Mouse (Mus musculus): ENCODE measurements around the gene Tspoap1.
A peak's percentile ranks its signal among the peaks of the same experiment; 100 is the strongest.

Gene Tspoap1

DNA sequence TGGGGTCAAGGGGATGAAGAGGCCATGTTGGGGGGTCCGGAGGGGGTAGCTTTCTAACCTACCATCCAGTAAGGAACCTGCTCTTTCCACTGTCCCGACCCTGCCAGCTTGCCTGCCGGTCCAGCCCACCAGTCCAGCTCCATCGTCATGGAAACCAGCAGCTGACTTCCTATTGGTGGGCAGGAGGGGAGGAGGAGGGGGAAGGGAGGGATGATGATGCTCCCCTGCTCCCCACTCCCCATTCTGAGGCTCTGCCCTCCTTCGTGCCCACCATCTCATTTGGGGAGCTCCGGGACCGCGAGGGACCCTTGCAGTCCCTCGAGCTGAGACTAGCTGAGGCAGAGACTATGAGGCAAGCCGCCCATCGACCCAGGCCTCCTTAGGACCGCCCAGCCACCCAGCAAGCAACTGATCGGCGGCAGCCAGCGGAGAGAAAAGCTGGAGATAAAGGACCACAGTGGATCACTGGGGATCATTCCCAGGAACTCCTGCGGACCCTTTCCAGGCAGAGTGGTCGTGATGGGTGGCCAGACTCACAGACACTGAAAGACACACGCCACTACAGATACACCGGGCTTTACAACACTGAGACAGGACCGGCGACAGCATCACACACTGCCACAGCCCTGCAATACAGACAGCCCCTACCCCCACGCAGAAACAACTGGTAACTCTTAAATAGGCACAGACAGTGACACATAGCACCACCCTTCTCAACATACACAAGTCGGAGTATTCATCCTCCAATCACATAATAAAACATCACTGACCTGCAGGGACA, at the start of gene Tspoap1:
TSS of gene Tspoap1 (plus strand) at position 241 of the 781 bp plus-strand sequence.
- DNase-seq: peak; percentile 55

DNA sequence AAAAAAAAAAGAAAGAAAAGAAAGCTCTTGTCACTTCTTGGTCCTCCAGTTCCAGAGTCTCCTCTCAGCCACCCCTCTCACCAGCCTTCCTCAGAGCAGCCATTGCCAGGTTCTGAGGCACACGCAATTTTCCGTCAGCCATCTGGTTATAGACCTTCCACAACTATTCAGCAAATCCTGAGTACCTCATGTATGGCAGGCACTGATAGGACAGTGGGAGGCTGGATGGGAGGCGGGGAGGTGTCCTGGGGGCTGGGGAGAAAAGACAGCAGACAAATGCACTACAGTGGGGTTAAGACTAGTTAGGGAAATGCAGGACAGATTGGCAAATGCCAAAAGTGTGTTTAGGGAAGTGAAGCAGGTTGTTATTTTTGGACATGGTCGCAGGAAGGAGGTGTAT, 48.2 kb upstream of the Tspoap1 start:
- DNase-seq: no peak

DNA sequence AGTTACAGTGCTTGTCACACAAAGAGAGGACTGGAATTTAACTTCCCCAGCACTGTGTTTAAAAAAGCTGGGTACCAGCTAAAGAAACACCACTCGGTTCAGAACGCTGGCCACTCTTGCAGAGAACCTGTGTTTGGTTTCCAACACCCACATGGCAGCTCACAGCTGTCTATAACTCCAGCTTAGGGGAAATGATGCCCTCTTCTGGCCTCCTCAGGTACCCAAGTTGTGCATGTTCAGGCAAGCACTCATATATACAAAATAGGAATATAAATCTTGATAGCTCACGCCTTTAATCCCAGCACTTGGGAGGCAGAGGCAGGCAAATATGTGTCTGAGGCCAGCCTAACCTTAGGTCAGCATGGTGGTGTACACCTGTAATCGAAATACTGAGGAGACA, 44.3 kb upstream of the Tspoap1 start:
- no peak for DNase-seq

DNA sequence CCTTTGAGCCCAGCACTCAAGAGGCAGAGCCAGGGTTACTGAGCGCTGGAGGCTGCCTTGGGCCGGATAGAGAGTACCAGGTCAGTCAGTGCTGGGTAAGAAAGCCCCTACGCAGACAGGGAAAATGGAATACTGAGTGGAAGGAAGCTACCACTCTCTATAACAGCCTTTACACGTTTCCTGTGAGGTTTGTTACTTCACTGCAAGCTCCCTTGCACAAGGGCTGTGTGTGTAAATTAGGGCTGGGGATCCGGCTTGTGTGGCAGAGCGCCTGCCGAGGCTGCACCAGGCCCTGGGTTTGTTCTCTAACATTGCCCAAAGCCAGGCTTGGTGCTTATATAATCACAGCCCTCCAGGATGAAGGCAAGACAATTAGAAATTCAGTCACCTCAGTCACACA, 40.8 kb upstream of the Tspoap1 start:
- no peak for DNase-seq

DNA sequence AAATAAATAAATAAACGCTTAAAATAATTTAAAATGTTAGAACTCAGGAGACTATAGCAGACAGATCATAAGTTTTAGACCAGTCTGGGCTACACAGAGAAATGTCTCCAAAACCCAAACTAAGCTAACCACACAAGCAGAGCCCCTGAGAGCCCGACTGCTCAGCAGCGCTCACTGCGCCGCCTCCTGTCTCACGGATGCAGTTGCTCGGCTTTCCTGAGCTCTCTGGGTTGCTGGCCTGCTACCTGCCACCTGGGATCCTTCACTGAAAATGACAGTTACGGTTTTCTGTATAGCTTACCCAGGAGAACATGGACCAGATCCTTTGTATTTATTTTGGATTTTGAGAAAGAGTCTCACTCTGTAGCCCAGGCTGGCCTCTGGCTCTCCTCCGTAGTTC, 40.0 kb upstream of the Tspoap1 start:
- no peak for DNase-seq

DNA sequence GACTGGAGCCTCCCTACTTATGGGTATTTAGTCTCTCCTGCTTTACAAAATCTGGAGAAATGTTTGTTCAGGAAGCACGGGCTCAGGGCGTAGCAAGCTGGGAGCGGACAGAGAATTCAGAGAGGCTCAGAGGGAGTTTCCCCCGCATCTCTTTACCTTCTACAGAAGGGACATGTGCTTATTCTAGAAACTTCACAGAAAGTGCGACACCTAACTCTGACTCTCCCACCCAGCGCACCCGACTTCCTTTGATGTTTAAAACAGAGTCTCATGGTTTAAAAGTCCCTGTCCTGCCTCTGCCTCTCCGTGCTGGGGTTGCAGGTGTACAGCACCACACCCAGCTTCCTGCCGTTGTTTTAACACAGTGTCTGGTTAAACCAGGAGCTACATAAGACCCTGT, 39.5 kb upstream of the Tspoap1 start:
- DNase-seq: no peak

DNA sequence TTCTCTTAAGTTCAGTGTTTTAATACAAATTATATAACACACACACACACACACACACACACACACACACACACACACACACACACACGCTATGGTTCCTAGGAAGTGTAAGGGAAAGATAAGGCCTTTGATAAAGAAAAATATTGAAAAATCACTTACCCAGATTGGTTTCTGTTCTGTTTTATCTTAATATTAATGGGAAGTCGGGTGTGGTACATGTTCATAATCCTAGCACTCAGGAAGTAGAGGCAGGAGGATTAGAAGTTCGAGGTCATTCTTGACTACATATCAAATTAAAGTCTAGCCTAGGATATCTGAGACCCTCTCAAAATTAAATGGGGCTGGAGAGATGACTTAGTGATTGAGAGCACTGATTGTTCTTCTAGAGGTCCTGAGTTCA, 38.2 kb upstream of the Tspoap1 start:
- DNase-seq: no peak

DNA sequence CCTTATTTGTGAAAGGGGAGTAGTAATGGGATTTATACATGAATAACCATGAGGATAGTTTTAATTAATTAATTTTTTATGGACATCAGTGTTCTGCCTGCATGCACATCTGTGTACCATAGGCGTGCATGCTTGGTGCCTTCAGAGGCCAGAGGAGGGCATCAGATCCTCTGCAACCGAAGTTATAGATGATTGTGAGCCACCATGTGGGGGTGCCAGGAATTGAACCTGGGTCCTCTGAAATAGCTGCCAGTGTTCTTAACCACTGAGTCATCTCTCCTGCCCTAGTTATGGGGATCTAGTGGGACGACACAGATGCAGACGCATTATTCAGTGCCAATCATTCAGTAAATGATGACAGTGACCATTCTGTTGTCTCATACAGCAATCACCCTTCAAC, 37.5 kb upstream of the Tspoap1 start:
- DNase-seq: no peak

DNA sequence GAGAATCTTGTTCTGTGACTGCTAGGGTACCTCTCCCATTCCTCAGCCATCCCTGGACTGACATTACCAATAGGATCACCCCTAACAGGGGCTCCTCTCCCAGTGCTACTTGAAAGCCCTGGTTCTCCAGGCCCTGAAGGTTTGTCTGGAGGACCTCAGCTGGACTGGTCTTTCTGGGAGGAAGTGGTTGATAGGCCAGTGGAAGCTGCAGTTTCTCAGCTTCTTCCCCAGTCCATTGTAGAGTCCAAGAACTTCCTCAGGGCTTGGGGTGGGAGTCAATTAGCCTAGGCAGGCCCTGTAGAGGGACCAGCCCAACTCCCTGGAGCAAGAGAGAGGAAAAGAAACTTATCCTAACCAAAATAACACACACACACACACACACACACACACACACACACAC, 34.8 kb upstream of the Tspoap1 start:
- DNase-seq: no peak

DNA sequence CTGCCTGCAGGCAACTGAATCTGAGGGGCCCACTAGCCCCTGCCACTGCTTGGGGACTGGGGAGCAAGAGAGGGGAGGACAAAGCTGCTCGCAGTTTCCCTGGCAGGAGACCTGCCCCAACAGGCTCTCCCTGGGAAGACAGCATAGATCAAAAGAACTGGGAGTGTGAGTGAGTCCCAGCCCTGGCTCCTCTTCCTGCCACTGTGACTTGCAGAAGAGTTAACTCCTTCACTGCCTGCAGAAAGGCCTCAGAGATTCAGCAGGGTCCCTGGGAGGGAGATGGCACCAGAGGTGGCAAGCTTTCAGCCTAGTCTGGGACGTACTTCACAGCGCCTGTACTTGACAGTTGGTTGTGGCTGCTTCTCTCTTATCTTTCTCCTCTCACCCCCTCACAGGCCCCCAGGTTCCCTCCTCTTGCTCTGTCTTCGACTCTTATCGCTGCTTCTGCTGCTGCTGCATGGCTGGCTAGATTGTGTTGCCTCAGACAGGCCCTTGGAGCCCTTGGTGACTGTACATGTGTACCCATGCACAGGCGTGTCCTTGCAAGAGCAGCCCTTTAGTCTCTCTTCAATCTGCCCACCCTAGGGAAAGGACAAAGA, 34.3 kb upstream of the Tspoap1 start:
- peak; percentile 91 for DNase-seq

DNA sequence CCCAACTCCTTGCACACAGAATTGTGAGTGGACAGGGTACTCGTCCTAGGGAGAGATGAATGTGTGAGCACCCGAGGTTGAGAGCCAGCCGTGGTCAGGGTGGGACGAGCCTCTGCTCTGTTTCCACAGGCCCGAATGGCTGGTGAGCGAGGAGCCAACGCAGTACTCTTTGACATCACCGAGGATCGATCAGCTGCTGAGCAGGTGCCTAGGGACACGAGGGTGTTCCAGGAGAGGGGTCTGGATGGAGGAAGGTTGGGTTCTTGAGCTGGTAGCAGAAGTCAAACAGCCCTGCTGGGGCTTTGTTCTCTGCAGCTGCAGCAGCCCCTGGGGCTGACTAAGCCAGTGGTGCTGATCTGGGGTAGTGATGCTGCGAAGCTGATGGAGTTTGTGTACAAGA, 33.3 kb upstream of the Tspoap1 start:
- DNase-seq: no peak

DNA sequence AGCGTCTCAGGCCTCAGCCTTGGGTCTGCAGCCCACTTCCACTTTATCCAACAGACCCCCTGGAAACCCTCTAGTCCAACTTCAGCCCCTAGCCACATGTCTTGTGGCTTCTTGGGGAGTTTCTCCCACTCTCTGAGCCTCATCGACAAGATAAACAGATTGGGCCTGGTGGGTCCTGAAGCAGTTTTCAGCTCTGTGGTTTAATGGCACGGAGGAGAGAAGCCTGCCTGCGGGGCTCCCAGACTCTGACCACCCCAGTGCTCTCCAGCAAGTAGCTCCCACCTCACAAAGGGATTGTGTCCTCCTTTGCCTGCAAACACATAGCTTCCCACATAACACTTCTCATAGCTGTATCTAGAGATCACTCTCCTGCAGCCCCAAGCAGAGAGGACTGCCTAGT, 32.9 kb upstream of the Tspoap1 start:
- DNase-seq: no peak

DNA sequence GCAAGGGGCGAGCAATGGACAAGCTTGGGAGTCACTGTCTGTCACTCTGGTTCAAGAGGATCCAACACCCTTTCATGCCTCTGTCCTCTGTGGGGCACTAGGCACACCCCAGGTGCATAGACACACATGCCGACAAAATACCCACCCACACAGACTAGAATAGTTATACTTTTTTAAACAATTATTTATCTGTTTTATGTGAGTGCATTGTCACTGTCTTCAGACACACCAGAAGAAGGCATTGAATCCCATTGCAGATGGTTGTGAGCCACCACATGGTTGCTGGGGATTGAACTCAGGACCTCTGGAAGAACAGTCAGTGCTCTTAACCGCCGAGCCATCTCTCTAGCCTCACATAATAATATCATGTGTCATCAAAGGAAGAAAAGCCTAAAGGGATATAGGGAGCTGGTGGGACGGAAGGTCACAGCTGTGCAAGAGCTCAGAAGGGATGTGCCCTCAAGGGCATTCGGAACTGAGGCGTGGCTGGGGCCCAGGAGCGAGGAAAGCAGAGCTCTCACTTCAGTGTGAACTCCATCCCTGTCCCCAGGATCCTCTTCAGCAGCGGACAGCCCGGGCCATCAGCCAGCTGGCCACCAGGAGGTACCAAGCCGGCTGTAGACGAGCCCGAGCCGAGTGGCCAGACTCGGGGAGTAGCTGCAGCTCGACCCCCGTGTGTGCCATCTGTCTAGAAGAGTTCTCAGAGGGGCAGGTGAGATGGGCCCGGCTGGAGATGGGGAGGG, 31.3 kb upstream of the Tspoap1 start:
- DNase-seq: peak; percentile 72

DNA sequence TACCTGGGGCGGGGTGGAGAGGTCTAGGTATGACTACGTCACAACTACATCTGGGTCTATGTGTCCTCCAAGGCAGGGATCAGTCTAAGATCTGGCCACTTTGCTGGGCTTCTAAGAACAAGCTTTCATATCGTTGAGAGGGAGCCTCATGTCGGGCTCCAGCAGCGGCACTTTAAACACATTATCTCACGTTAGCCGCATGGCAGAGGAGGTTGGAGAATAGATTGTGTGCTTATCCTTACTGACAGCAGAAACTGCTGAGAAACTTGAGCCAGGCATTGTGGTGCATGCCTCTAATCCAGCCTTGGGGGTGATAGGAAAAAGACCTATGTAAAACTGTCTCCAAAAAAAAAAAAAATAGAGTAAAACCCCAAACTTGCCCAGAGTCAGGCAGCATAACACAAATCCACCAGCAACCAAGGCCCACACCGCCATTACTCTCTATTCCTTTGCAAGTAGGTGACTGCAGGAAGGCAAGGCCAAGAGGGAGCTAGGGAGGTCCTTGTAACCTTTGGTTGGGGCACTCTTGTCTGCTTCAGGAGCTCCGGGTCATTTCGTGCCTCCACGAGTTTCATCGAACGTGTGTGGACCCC, 30.7 kb upstream of the Tspoap1 start:
- DNase-seq: peak; percentile 81

DNA sequence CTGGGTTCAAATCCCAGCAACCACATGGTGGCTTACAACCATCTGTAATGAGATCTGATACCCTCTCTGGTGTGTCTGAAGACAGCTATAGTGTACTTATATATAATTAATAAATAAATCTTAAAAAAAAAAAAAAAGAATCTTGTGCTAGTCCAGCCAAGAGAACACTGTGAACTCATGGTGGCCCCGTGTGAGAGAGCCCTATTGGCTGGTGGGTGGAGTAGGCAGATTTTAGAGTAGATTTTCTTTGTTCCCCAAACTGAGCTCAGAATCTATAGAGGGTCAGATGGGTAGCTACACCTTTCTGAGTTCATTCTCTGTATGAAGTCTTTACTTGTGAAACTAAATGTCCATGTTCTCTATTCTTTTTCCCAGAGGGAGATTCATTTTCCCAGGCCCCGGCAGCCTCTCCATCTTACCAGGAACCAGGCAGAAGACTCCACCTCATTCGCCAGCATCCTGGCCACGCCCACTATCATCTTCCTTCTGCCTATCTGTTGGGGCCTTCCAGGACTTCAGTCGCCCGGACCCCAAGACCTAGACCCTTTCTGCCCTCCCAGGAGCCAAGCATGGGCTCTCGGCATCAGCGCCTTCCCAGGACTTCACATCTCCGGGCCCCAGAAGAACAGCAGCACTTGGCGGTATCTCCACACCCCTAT, 29.6 kb upstream of the Tspoap1 start:
- DNase-seq: peak; percentile 79

DNA sequence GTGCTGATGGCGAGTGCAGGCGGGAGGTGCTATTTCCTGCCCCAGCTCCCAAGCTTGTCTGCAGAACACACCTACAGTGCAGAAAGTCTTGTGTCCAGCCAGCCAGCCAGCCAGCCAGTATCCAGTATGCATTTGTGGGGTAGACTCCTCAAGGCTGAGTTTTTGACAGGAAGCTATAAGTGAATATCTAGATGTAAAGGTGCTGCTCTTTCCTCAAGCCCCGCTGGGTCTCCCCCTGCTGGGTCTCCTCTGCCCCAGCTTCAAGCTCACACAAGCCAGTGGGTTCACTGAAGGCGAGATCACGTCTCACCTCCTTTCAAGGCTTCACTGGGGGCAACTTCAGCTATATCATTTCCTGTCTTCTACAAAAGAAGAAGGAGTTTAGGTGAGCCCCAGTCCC, 26.0 kb upstream of the Tspoap1 start:
- no peak for DNase-seq

DNA sequence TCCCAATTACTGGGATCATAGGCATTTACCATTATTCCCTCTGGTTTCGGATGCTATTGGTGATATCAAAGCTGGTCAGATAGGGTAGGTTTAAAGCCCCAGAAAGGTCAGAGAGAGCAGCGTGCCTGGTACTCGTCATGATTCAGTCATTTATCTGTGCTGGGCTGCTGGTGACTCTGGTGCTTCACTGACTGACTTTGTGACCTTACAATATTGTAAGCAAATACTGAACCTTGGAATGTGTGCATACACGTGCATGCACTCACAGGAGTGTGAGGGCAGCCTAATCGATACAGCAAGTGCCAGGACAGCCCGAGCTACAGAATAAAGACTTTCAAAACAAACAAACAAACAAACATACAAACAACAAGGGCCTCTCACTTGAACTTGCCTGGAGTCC, 24.6 kb upstream of the Tspoap1 start:
- peak; percentile 57 for DNase-seq

DNA sequence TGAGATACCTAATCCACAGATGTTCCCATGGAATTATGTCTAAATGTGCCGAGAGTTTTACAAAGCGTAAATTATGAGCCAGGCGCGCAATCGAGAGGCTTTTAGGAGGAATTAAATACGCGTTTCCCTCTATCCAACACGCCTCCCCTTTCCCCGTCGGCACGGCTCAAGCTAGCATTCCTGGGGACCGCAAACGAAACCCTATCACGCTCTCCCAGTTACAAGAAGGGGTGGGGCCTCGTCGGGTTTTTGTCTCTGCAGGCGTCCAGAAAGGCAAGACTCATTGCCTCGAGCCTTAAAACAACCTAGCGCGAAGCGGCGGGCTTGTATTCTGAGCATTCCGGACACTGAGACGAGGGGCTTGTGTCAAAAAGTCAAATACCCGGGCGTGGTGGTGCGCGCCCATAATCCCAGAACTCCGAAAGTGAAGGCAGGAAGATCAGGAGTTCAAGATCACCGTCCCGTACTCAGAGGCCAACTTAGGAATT, 23.6 kb upstream of the Tspoap1 start:
- DNase-seq: peak; percentile 92

DNA sequence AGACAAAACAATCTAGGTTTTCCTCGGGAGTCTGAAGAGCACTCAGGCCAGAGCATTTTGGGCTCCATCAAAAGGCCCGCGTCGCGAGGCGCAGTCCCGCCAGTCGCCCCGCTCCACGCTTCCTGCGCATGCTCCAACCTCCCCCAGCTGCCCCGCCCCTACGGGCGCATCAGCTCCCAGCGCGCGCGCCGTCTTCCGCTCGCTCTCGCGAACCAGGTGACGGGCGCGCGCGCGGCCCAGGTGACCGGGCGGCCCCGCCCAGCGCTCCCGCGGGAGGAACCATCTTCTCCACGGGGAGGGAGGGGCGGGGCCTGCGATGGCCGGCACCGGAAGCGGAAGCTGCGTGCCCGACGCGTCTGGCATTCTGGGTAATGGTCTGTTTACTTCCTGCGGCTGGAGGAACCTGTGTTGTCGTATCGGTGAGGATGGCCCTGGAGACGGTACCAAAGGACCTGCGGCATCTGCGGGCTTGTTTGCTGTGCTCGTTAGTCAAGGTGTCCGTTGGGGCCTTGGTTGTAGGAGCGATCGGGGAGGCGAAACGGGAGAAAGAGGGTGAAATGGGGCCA, 23.1 kb upstream of the Tspoap1 start, which contains the start of gene Supt4a:
TSS of gene Supt4a (plus strand) at position 378 of the 566 bp plus-strand sequence.
- peak; percentile 99 for DNase-seq

DNA sequence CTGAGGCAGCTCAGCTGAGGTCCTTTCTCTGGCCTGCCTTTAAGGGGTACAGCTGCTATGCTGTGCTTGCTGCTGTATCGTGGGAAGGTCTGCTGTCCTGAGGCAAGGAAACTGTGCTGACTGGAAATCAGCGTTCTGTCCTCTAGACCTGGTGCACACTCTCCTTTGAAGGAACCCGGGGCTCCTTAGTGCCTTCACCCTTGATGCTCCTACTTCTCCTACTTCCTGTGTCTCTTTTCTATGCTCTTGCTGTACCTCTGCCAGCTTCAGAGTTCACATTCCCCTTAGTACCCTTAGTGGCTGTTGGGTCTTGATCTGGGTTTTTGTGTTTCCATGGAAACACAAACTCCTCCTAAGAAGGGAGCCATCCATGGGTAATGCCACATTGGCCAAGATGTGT, 16.6 kb upstream of the Tspoap1 start:
- no peak for DNase-seq

DNA sequence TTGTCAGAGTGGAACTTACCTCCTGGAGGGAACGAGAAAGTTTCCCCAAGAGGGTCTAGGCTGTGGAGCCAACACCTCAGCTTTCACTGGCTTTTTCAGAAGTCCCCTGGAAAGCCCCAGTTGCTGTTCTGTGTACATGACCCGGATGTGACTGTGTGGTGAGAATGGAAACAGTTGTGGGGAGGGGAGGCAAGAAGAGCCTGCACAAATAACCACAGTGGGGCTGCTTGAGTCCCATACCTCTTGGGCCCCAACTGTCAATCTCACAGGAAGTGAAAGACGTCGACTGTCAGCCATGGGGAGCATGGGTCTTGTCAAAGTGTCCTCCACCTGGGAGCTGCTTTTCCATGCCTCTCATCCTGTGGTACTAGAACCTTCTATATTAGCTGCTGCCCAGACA, 15.4 kb upstream of the Tspoap1 start:
- DNase-seq: no peak
